Mouse (Mus musculus): Measurements from ENCODE around the gene Asprv1.

Gene Asprv1

DNA sequence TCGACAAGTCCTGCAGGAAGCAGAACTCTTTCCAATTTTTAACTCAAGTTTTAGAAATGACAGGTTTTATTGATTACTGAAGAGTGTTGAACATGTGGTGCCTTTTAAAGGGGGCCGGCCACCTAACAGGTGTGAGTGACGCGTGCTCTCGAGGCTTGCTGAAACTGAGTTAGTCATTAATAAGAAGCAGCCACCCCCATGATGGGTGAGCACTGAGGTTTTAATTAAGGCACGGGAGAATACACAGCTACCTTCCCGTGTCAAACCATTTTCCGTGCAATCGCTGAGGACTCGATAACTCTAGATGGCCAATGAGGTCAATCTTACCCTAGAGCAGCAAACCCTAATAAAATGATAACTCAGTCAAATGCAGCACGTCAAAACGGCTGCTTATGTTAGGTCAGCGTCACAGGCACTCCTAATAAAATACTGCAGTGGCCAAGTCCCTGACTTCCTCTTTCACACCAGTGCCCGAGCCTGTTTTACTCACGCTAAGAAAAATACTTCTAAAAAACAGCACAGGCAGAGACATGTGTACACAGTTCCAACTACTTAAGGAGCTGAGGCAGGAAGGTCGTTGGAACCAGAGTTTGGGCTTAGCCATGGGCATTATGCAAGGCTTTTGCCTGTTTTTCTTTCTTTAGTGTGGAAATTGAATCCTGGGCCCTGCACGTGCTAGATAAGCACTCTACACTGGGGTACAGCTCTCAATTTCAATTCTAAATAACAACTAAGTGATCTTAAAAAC lies 37.8 kb downstream of the Asprv1 start:
- DNase-seq (ENCODE audit: low read depth, low spot score) = no peak

DNA sequence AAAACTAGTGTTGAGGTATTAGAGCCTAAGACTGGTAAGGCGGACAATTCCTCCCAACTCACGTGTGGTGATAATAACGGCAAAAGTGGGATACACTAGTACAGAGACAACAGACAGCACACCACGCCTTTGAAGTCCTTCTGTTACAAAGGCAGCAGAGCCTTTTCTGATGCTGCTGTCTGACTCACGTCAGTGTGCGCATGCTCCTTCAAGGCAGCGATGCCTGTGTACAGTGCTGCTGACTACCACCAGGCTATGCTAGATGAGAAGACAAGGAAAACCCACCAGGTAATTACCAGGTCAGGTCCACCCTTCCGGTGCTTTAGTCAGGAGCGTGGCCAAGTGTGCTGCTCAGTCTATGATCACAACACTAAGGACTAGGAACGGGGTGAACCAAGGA lies 39.1 kb downstream of the Asprv1 start:
- DNase-seq (ENCODE audit: low read depth, low spot score) = peak; percentile 45

DNA sequence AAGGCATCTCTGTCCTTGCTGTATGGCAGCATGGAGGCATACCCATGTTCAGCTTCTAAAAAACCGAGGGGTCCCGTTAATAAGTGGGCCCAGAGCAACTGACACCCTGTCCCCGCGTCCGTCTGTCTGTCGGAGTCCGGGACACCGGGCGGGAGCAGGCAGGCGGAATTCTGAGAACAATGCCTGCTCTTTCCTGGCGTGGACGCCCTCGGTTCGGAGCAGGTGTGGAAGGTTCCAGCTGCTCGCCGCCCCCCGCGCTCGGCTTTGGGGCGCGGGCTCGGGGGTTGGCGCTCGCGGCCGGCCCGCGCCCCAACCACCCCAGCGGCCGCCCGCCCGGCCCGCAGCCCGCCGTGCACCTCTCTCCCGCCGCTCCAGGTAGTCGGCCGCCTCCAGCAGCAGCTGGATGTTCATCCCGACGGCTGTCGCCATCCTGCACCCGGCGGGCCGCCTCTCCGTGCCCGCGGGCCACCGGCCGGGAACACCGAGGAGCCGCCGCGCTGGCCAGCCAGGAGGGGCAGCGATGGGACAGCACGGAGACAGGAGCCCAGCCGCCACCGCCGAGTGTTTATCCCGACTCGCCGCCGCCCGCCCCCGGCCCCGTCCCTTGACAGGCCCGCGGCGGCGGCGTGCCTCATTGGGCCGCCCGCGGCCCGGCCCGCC lies 40.7 kb downstream of the Asprv1 start, which contains the start of gene Mxd1:
TSS of gene Mxd1 (minus strand) at position 582 of the 660 bp plus-strand sequence.
- DNase-seq (ENCODE audit: low read depth, low spot score) = peak; percentile 20

DNA sequence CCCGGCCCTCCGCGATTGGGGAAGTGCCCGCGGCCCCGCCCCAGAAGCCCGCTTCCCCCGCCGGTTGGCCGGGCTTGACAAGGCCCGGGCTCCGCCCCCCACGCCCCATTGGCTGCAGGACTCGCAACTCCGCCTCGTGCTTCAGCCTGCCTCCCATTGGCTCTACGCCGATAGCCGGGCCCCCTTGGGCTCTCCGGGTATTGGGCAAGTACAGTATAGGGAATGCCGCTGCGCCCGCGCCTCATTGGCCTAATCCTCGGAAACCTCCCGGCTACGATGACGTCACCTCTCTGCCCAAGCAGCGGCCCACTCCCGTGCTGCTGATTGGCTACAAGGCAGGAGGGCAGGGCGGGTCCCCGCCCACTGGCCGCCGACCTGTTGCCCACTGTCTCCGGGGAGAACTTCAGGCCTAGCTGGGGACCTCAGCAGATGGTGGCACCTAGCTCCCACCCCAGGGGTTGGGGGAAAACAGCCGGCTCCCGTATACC lies 41.3 kb downstream of the Asprv1 start:
- peak; percentile 100 for DNase-seq (ENCODE audit: low read depth, low spot score)

DNA sequence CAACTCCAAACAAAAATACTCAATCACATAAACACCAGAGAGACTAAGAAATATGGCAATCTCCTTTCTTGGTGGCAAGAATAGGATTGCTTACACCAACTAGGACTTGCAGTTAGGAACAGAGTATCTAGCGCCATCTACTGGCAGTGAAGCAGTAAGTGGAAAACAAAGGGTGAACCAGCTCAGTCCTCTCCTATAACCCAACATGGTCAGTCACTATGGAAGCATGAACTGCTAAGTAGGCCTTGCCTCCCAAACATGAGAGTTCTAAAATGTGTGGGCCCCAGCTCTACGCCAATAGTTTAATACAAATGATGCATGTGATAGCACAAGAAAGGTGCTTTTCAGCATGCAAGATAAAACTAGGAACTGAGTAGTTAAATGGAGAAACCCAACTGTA lies 42.9 kb downstream of the Asprv1 start:
- DNase-seq (ENCODE audit: low read depth, low spot score) = peak; percentile 86

DNA sequence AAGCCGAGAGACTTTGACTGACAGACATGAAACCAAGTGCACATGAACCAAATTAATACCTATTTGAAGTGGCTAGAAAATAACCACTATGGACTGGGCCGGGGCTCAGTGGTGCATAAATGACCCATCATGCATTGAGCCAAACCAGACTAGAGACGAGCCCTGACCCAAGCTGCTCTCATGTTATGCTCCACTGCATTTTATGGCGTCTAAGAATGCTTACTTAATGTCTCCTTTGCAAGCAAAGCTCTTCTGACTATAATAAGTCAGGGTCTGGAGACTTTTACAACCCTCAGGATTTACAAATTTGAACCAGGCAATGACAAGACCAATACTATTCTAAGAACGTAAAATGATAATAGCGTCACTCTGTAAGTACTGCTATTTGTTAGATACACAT lies 50.4 kb downstream of the Asprv1 start:
- no peak for DNase-seq (ENCODE audit: low read depth, low spot score)
